Mouse (Mus musculus) kidney, postnatal 0 days (tissue): ENCODE results near the gene Defb36. TPM values are rescaled to one million over a fixed set of nuclear protein-coding genes. Genes with fewer than 3 reads are reported as not detected.

Source experiments
- ATAC-seq: fragments of 200-750 bp; cut with Nextera tagmentation; replicated peaks from 2 replicates; pipeline ENCODE4 v1.8.0; 2017; ENCODE audit warnings: low read depth, moderate number of reproducible peaks, moderate TSS enrichment, moderate library complexity; ENCODE audit not compliant: low FRiP score
- DNase-seq: peaks from one replicate; pipeline ENCODE4 v3.0.0-alpha.2; 2016; ENCODE audit warnings: low spot score
- H3K27ac ChIP-seq: fragments of 300-500 bp; sonication (generic); 2 replicates; pipeline ENCODE4 v1.5.1; 2014; ENCODE audit warnings: mild to moderate bottlenecking
- H3K27me3 ChIP-seq: fragments of 300-500 bp; sonication (generic); 2 replicates; pipeline ENCODE4 v1.6.1; 2014; ENCODE audit warnings: low read length, mixed read lengths; ENCODE audit not compliant: insufficient read depth
- H3K36me3 ChIP-seq: fragments of 300-500 bp; sonication (generic); 2 replicates; pipeline ENCODE4 v1.6.1; 2014; ENCODE audit warnings: low read length, mixed read lengths; ENCODE audit not compliant: insufficient read depth
- H3K4me1 ChIP-seq: fragments of 300-500 bp; sonication (generic); replicated peaks from 2 replicates; pipeline ENCODE4 v1.6.1; 2014; ENCODE audit warnings: antibody characterized with exemption, low read length, mixed read lengths; ENCODE audit not compliant: insufficient read depth
- H3K4me2 ChIP-seq: fragments of 300-500 bp; sonication (generic); 2 replicates; pipeline ENCODE4 v1.6.1; 2014; ENCODE audit warnings: mild to moderate bottlenecking, low read length, moderate library complexity, mixed read lengths
- H3K4me3 ChIP-seq: fragments of 300-500 bp; sonication (generic); replicated peaks from 2 replicates; pipeline ENCODE4 v1.5.1; 2014; ENCODE audit warnings: low read depth, low read length
- H3K9ac ChIP-seq: fragments of 300-500 bp; sonication (generic); 2 replicates; pipeline ENCODE4 v1.6.1; 2014; ENCODE audit warnings: low read depth, low read length
- H3K9me3 ChIP-seq: fragments of 300-500 bp; sonication (generic); replicated peaks from 2 replicates; pipeline ENCODE4 v1.6.1; 2016; ENCODE audit warnings: low read length, inconsistent platforms, mixed read lengths
- CTCF ChIP-seq: IDR thresholded peaks from 2 replicates; pipeline ENCODE4 v1.5.1; 2016; ENCODE audit warnings: antibody characterized with exemption, low read depth, mild to moderate bottlenecking, moderate library complexity
- WGBS: fragments of 180-500 bp; shearing (Covaris S2); extraction: QIAGEN DNeasy Blood & Tissue Kit; methylation state at CpG from one replicate; pipeline ENCODE4 v1.1.7; 2014; 5-methylcytosine and 5-hydroxymethylcytosine counted together
- polyA plus RNA-seq: library from polyadenylated mRNA; unstranded; fragments of >200 nt; fragmentation: Nextera tagmentation; extraction: Ambion mirVana; gene quantifications from 2 replicates; pipeline ENCODE4 v1.2.1, GENCODE M21; 2015

Gene Defb36
- polyA plus RNA-seq, 1 experiment from 2014 or later: 3.6 TPM

DNA sequence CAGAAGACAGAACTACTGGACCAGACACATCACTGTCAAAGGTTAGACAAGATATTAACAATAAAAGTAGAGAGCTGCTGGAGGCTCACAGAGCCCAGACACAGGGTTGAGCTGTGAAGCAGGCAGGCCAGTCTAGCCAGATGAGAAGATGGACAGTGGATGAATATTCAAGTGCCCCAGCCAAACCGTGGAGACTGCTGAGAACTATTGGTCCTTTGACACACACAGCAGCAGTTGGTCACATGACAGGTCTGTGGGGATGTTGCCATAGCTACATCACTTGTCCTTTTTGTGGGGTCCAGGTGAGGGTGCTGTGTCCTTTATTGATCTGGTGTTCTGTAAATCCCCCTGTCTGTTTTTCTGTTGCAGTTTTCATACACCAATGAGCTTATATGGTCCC is 21.1 kb downstream of the Defb36 start:
- Histone ChIP-seq H3K27ac (no peak overlapping the region), H3K4me3 (no peak overlapping the region), H3K27me3 (no peaks in the 10 kb centered on the region), H3K4me1 (peaks cover 12% of the 10 kb centered on the region; the same call in 1 of the 2 replicates), H3K4me2 (no peak overlapping the region), H3K36me3 (no peaks in the 10 kb centered on the region), H3K9ac (no peak overlapping the region), H3K9me3 (no peaks in the 10 kb centered on the region)
- ATAC-seq (no peak), DNase-seq (no peak)
- WGBS: 19% methylated on average over 1 of the region's 1 CpGs
- TF ChIP-seq CTCF: no peak

DNA sequence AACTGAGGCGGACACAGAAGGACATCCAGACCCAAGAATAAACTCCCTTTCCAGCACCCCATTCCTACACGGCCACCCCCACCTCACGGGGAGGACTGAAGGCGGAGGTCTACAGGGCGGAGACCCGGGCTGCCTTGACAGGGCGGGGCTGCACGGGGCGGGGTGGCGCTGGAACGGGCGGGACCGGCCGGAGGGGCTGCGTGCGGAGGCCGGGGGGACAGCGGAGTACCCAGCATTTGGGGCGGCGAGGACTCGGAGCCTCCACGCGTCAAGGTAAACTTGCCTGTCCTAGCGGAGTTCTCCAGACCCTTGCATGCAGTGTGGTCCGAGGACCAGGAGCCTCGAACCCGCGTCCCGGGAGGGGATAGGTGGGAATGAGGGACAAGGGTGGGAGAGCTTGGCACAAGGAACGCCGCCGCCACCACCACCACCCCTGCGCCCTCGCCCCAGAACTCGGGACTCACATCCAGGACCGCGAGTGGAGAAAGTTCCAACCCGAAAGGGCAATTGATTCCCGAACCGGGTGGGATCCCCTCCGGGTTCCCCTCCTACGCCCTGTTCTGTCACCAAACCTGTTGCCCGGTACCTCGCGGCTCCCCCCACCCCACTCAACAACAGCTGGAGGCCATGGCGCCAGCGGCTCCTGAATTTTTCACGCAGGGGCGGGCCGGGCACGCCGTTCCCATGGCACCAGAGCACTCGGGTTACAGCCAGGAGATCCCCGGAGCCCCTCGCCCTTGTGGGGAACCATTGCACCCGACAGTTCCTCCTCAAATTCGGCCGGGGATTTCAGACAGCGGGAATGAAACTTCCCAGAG is 22.9 kb downstream of the Defb36 start, which contains the start of gene Rem1:
TSS of gene Rem1 (plus strand) at position 178 of the 818 bp plus-strand sequence.
- peaks cover 15% of the 10 kb centered on the region; the same call in 1 of the 2 replicates for H3K4me1 ChIP-seq
- WGBS: 1% methylated on average over 58 of the region's 59 CpGs
- H3K27ac ChIP-seq: peak within 1 kb of the TSS; percentile 70
- H3K36me3 ChIP-seq: 0 out of 2 replicates have a peak, but pooled peaks cover 4% of the 10 kb centered on the region
- ATAC-seq: peak; percentile 70
- peak within 1 kb of the TSS; percentile 51 for H3K4me3 ChIP-seq
- TF ChIP-seq CTCF: no peak
- H3K4me2 ChIP-seq: peak within 1 kb of the TSS; percentile 74
- H3K9ac ChIP-seq: peak within 1 kb of the TSS; percentile 69
- peak; percentile 76 for DNase-seq
- H3K27me3 ChIP-seq: no peaks in the 10 kb centered on the region
- no peaks in the 10 kb centered on the region for H3K9me3 ChIP-seq

DNA sequence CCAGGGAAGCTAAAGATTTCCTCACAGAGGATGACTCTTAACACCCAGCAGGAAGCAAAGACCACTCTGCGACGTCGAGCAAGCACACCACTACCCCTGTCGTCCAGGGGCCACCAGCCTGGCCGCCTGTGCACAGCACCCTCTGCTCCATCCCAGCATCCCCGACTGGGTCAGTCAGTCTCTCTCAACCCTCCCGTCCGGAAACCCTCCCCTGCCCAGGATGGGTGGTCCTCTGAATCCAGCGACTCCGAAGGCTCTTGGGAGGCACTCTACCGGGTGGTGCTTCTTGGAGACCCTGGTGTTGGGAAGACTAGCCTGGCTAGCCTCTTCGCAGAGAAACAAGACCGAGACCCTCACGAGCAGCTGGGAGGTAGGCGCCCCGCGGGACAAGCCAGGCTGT is 23.9 kb downstream of the Defb36 start:
- peak overlapping the region; percentile 51 for H3K4me3 ChIP-seq
- H3K9ac ChIP-seq: peak overlapping the region; percentile 69

DNA sequence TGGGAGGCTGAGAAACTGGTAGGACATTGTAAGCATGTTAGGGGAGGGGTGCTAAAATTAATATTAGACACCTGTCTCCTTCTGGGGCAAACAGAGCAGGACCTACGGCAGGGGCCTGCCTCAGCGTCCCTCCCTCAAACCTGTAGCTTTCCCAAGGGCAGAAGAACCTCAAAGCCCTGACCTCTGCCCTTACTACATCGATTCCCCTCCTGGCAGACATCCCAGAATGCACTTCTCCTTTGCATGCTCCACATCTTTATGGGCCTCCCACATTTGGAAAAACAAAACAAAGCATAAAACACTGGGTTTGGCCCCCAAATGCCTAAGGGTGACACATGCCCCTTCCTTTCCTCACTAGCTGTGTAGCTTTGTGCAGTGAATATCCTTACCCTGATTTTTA is 25.1 kb downstream of the Defb36 start:
- Histone ChIP-seq H3K27me3 (no peaks in the 10 kb centered on the region), H3K27ac (no peak overlapping the region), H3K9me3 (no peaks in the 10 kb centered on the region), H3K4me2 (peak overlapping the region; percentile 74), H3K9ac (no peak overlapping the region), H3K4me1 (peaks cover 24% of the 10 kb centered on the region), H3K4me3 (peak overlapping the region; percentile 51; the same call in 1 of the 2 replicates), H3K36me3 (peaks cover 9% of the 10 kb centered on the region; the same call in 1 of the 2 replicates)
- TF ChIP-seq CTCF: no peak
- ATAC-seq (no peak), DNase-seq (no peak)
- WGBS: 25% methylated on average over 3 of the region's 3 CpGs

More for the DNA sequence above, 23.9 kb downstream of the Defb36 start:
- no peak for TF ChIP-seq CTCF
- Histone ChIP-seq H3K9me3 (no peaks in the 10 kb centered on the region), H3K4me2 (peak overlapping the region; percentile 74), H3K27me3 (no peaks in the 10 kb centered on the region), H3K36me3 (0 out of 2 replicates have a peak, but pooled peaks cover 4% of the 10 kb centered on the region), H3K27ac (peak overlapping the region; percentile 70), H3K4me1 (peaks cover 20% of the 10 kb centered on the region)
- WGBS: 31% methylated on average over 17 of the region's 17 CpGs
- ATAC-seq (no peak), DNase-seq (peak; percentile 43)

DNA sequence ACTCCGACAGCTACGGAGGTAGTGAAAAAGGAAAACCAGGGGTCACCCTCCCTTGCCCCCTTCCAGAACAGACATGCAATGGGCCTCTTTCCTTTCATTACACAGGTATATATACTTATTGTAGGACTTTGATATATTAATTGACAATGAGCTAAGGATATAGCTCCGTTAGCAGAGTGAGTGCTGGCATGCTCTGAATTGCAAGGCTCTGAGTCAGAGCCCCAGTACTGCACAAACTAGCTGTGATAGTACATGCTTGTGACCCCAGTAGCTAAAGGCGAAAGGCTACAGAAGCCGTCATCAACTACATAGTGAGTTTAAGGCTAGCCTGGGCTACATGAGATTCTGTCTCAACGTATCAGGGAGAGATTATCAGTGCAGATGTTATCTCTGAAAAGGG is 25.8 kb downstream of the Defb36 start:
- Histone ChIP-seq H3K9ac (no peak overlapping the region), H3K27ac (no peak overlapping the region), H3K4me1 (peaks cover 24% of the 10 kb centered on the region), H3K27me3 (no peaks in the 10 kb centered on the region), H3K9me3 (no peaks in the 10 kb centered on the region), H3K36me3 (peaks cover 12% of the 10 kb centered on the region; the same call in 1 of the 2 replicates), H3K4me2 (peak overlapping the region; percentile 74), H3K4me3 (no peak overlapping the region)
- WGBS: 78% methylated on average over 6 of the region's 6 CpGs
- no peak for DNase-seq
- no peak for TF ChIP-seq CTCF
- ATAC-seq: no peak

DNA sequence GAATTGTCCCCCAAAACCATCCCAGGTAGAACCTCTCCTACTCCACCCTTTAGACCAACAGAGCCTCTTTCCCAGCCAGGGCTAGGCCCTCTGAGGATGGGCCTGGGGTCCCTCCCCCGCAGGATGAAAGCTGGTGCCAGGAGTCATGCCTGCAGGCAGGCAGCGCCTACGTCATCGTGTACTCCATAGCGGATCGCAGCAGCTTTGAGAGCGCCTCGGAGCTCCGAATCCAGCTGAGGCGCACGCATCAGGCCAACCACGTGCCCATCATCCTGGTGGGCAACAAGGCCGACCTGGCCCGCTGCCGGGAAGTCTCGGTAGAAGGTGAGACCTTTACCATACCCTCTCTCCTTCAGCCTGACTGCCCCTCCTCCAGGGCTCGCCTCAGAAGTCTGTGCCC is 29.2 kb downstream of the Defb36 start:
- peak overlapping the region; percentile 18; the same call in 1 of the 2 replicates for H3K4me2 ChIP-seq
- H3K27ac ChIP-seq: peak overlapping the region; percentile 62
- peaks cover 36% of the 10 kb centered on the region for H3K4me1 ChIP-seq
- no peak for ATAC-seq
- H3K36me3 ChIP-seq: peaks cover 12% of the 10 kb centered on the region; the same call in 1 of the 2 replicates
- no peak overlapping the region for H3K4me3 ChIP-seq
- TF ChIP-seq CTCF: no peak
- 34% methylated on average over 17 of the region's 17 CpGs for WGBS
- no peaks in the 10 kb centered on the region for H3K27me3 ChIP-seq
- no peaks in the 10 kb centered on the region for H3K9me3 ChIP-seq
- no peak for DNase-seq
- H3K9ac ChIP-seq: no peak overlapping the region
